Mouse (Mus musculus) embryonic facial prominence, embryonic 15.5 days (tissue): ENCODE results near the gene Omg. TPM values are rescaled to one million over a fixed set of nuclear protein-coding genes. Genes with fewer than 3 reads are reported as not detected.

Experiments
- ATAC-seq: fragments of 200-750 bp; cut with Nextera tagmentation; 2 replicates; pipeline ENCODE4 v1.8.0; 2017; ENCODE audit warnings: low read depth, moderate TSS enrichment; ENCODE audit not compliant: insufficient number of reproducible peaks, low FRiP score, low TSS enrichment
- H3K27ac ChIP-seq: fragments of 300-500 bp; sonication (generic); replicated peaks from 2 replicates; pipeline ENCODE4 v1.5.1; 2015; ENCODE audit warnings: mild to moderate bottlenecking, inconsistent platforms
- H3K27me3 ChIP-seq: fragments of 300-500 bp; sonication (generic); 2 replicates; pipeline ENCODE4 v1.6.1; 2015; ENCODE audit warnings: inconsistent platforms
- H3K36me3 ChIP-seq: fragments of 300-500 bp; sonication (generic); 2 replicates; pipeline ENCODE4 v1.6.1; 2015; ENCODE audit warnings: mild to moderate bottlenecking, inconsistent platforms
- H3K4me1 ChIP-seq: fragments of 300-500 bp; sonication (generic); 2 replicates; pipeline ENCODE4 v1.6.1; 2015; ENCODE audit warnings: inconsistent platforms
- H3K4me2 ChIP-seq: fragments of 300-500 bp; sonication (generic); replicated peaks from 2 replicates; pipeline ENCODE4 v1.6.1; 2015; ENCODE audit warnings: mild to moderate bottlenecking, inconsistent platforms
- H3K4me3 ChIP-seq: fragments of 300-500 bp; sonication (generic); replicated peaks from 2 replicates; pipeline ENCODE4 v1.5.1; 2015; ENCODE audit warnings: mild to moderate bottlenecking, inconsistent platforms
- H3K9ac ChIP-seq: fragments of 300-500 bp; sonication (generic); 2 replicates; pipeline ENCODE4 v1.6.1; 2015; ENCODE audit warnings: inconsistent platforms
- H3K9me3 ChIP-seq: fragments of 300-500 bp; sonication (generic); replicated peaks from 2 replicates; pipeline ENCODE4 v1.6.1; 2016; ENCODE audit warnings: inconsistent platforms
- WGBS: fragments of 180-500 bp; shearing (Covaris S2); methylation state at CpG from one replicate; pipeline ENCODE4 v1.1.7; 2015; 5-methylcytosine and 5-hydroxymethylcytosine counted together
- polyA plus RNA-seq: library from polyadenylated mRNA; unstranded; fragments of >200 nt; fragmentation: Nextera tagmentation; extraction: Ambion mirVana; gene quantifications from 2 replicates; pipeline ENCODE4 v1.2.1, GENCODE M21; 2015

Omg gene
- polyA plus RNA-seq, 1 experiment from 2014 or later: 0.21 TPM

DNA sequence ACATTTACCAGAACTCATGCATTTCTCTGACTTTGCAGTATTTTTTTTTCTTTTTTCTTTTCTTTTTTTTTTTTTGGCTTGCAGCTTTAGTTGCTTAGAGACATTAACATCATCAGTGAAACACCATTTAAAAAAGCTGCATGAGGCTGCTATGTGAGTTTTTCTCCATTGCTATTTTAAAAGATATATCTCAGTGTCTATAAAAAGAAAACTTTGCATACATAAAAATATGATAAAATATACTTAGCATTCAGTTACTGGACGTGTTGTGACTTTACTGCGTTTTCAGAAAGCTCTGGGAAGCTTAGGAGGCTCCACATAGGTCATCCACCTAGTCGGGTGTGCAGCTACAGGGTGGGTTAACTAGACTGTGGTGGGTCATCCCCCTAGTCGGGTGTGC is 44.0 kb downstream of the Omg start:
- WGBS: 80% methylated on average over 4 of the region's 4 CpGs
- H3K36me3 ChIP-seq: peaks cover 30% of the 10 kb centered on the region
- H3K27ac ChIP-seq: no peak overlapping the region
- H3K9ac ChIP-seq: no peak overlapping the region
- H3K4me2 ChIP-seq: no peak overlapping the region
- H3K27me3 ChIP-seq: no peaks in the 10 kb centered on the region
- H3K4me1 ChIP-seq: no peaks in the 10 kb centered on the region
- ATAC-seq: no peak
- H3K9me3 ChIP-seq: no peaks in the 10 kb centered on the region
- H3K4me3 ChIP-seq: no peak overlapping the region

DNA sequence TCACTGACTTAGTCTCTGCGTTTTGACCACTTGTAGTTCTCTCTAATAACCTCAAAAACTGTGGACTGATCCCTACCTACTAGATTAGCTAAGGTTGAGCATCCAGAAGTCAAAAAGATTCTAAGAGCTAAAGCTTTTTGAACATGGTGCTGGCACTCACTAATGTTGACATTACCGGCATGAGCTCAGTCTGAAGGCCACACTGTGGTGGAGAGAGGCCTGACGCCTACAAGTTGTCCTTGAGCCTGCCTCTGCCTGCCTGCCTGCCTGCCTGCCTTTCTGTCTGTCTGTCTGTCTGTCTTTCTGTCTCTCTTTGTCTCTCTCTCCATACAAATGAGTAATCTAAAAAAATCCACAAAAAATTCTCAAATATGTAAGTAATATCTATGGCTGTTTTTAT is 46.0 kb downstream of the Omg start:
- Histone ChIP-seq H3K4me2 (no peak overlapping the region), H3K36me3 (peaks cover 41% of the 10 kb centered on the region), H3K4me3 (no peak overlapping the region), H3K27ac (no peak overlapping the region), H3K9ac (no peak overlapping the region), H3K27me3 (no peaks in the 10 kb centered on the region), H3K9me3 (no peaks in the 10 kb centered on the region), H3K4me1 (no peaks in the 10 kb centered on the region)
- 86% methylated on average over 3 of the region's 3 CpGs for WGBS
- ATAC-seq: no peak

DNA sequence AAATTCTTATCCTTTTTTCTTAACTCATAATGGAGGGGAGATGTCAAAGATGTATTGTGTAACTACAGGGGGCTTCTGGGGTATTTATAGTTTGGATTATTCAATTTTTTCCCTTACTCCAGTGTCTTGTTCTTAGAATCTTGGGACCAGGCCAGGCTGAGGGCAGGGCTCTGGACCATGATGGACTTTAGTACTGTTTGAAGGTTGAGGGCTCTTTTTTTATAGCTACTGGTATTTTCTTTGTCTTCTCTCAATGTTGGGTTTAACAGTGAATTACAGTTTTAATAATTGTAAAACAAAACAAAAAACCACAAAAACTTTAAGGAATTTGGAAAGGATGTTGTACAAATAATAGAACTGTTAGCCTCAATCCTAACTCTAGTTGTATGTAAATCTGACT is 50.9 kb downstream of the Omg start:
- H3K9ac ChIP-seq: no peak overlapping the region
- H3K27ac ChIP-seq: no peak overlapping the region
- no peaks in the 10 kb centered on the region for H3K27me3 ChIP-seq
- H3K36me3 ChIP-seq: peaks cover 53% of the 10 kb centered on the region
- no peak overlapping the region for H3K4me3 ChIP-seq
- no peak for ATAC-seq
- no peak overlapping the region for H3K4me2 ChIP-seq
- no peaks in the 10 kb centered on the region for H3K9me3 ChIP-seq
- H3K4me1 ChIP-seq: no peaks in the 10 kb centered on the region

Other genes with a start within 250 kb of the Omg start
- 208 and 233 TPM in 2 replicates for gene Wsb1, start 249.4 kb downstream of the Omg start, polyA plus RNA-seq
- not detected in 2 replicates for gene Gm9964, start 207.2 kb downstream of the Omg start, polyA plus RNA-seq
- gene Nf1, start 164.4 kb downstream of the Omg start, polyA plus RNA-seq: 6.1 and 6.4 TPM in 2 replicates
- 0.93 and 1.6 TPM in 2 replicates for gene Evi2b, start 19.7 kb upstream of the Omg start, polyA plus RNA-seq
- 0.64 and 0.80 TPM in 2 replicates for gene Evi2, start 26.5 kb upstream of the Omg start, polyA plus RNA-seq
- 6.9 and 7.2 TPM in 2 replicates for gene Evi2a, start 26.5 kb upstream of the Omg start, polyA plus RNA-seq
- gene Rab11fip4, start 87.1 kb upstream of the Omg start, polyA plus RNA-seq: 5.4 and 6.0 TPM in 2 replicates